Mouse (Mus musculus) heart, postnatal 0 days (tissue): ENCODE data around the gene Arid3a.

Experiments
- CTCF ChIP-seq: IDR thresholded peaks from 2 replicates; pipeline ENCODE4 v1.5.1; 2016; ENCODE audit warnings: antibody characterized with exemption, control low read depth, low read depth
- EP300 ChIP-seq: IDR thresholded peaks from 2 replicates; pipeline ENCODE4 v1.6.1; 2016; ENCODE audit warnings: antibody characterized with exemption, low read depth

- TF ChIP-seq CTCF (no peak), EP300 (no peak)
Observed at GRCm38 (mm10) chr10:79889386-79889785, 37.5 kb upstream of the Arid3a start.
